Mouse (Mus musculus): Measurements from ENCODE around the gene Rasl10a. TPM values are rescaled to one million over a fixed set of nuclear protein-coding genes. Genes with fewer than 3 reads are reported as not detected.

Rasl10a gene
- total RNA-seq, 2 experiments from 2014 or later, result not detected

GRCm38 (mm10) chr11:5057064-5057463, 864 bp upstream of the Rasl10a start:
- DNase-seq, result no peak
- intact Hi-C loops (cut with DNase I), result no loop called here
- no peak overlapping the region for H3K4me3 ChIP-seq
- no peak for TF ChIP-seq CTCF (IDR thresholded peaks at IDR 0.05)
- no peak overlapping the region for H3K27ac ChIP-seq

DNA sequence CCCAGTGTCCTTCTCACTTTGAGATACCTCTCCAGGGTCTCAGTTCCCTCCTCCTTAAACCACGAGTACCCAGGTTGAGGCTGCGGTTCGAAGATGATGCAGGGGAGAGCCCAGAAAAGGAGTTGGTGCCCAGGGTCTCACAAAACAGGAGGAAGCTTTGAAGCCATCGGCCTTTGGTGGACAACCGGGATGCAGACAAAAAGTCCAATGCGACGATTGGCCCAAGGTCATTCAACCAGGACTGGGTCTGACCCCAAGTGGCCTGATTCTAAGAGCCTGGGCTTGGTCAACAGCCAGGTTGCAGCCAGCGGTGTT, 430 bp upstream of the Rasl10a start:
- Histone ChIP-seq H3K4me3 (peak overlapping the region; percentile 76), H3K27ac (no peak overlapping the region)
- TF ChIP-seq CTCF (IDR thresholded peaks at IDR 0.05), result no peak
- DNase-seq, result no peak
- intact Hi-C loops (cut with DNase I), result no loop called here

- intact Hi-C loops (cut with DNase I), result no loop called here
Measured at GRCm38 (mm10) chr11:5058783-5059182, 855 bp downstream of the Rasl10a start.

GRCm38 (mm10) chr11:5059230-5059629, 1.3 kb downstream of the Rasl10a start:
- no peak for TF ChIP-seq CTCF (IDR thresholded peaks at IDR 0.05)
- DNase-seq, result no peak
- H3K4me3 ChIP-seq, result peak overlapping the region; percentile 19; the same call in 1 of the 2 replicates
- H3K27ac ChIP-seq, result no peak overlapping the region
- intact Hi-C loops (cut with DNase I), result no loop called here

More at GRCm38 (mm10) chr11:5058783-5059182, 855 bp downstream of the Rasl10a start:
- no peak overlapping the region for H3K4me3 ChIP-seq
- TF ChIP-seq CTCF (IDR thresholded peaks at IDR 0.05), result no peak
- DNase-seq, result no peak
- H3K27ac ChIP-seq, result no peak overlapping the region

GRCm38 (mm10) chr11:5059704-5060156, 1.8 kb downstream of the Rasl10a start:
- intact Hi-C loops (cut with DNase I), result loop anchor here (2.0 kb wide), 1 partner anchor 19 kb away; no protein-coding TSS in a partner anchor
- Histone ChIP-seq H3K4me3 (peak overlapping the region; percentile 19; the same call in 1 of the 2 replicates), H3K27ac (no peak overlapping the region)
- peak; percentile 43 for DNase-seq
- TF ChIP-seq CTCF (IDR thresholded peaks at IDR 0.05), result peak; percentile 86

GRCm38 (mm10) chr11:5060756-5061412, 3.0 kb downstream of the Rasl10a start:
- H3K4me3 ChIP-seq, result peak overlapping the region; percentile 82
- DNase-seq, result no peak
- intact Hi-C loops (cut with DNase I), result loop anchor here (2.0 kb wide), 1 partner anchor 20 kb away; no protein-coding TSS in a partner anchor
- no peak for TF ChIP-seq CTCF (IDR thresholded peaks at IDR 0.05)
- H3K27ac ChIP-seq, result peak overlapping the region; percentile 81

GRCm38 (mm10) chr11:5061413-5062139, 3.6 kb downstream of the Rasl10a start:
- peak; percentile 95 for DNase-seq
- TF ChIP-seq CTCF (IDR thresholded peaks at IDR 0.05), result no peak
- H3K4me3 ChIP-seq, result peak overlapping the region; percentile 82
- intact Hi-C loops (cut with DNase I), result loop anchor here (2.0 kb wide), 1 partner anchor 21 kb away; no protein-coding TSS in a partner anchor
- peak overlapping the region; percentile 81 for H3K27ac ChIP-seq

GRCm38 (mm10) chr11:5062326-5062725, 4.4 kb downstream of the Rasl10a start:
- peak overlapping the region; percentile 81 for H3K27ac ChIP-seq
- no peak for DNase-seq
- TF ChIP-seq CTCF (IDR thresholded peaks at IDR 0.05), result no peak
- H3K4me3 ChIP-seq, result peak overlapping the region; percentile 82
- intact Hi-C loops (cut with DNase I), result no loop called here

DNA sequence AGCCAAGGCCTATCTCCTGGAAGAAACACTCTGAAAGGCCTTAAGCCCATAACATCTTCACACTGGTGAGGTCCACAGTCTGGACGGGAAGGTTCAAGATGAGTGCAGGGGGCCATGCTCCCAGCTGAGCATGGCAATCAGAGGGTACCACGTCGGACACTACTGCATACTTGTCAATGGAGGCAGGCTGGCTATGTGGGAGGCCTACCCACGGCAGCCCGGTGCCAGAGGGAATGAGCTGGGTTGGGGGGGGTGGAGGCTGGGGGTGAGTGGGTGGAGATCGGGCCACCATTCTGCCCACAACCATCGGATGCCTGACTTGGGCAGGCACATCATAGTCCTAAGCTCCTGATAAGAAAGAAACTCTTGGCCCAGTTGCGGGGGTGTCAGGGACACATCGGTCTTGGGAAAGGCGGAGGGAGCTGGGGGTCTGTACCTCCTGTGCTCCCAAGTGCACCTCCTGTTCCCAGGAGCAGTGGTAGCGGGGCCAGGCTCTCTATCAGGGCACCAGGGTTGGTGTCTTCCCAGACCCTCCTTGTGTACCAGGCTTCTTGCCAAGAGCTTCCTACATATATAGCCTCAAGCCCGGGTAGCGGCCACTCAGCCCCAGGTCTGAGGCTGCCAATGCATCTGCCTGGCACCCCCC, 5.1 kb downstream of the Rasl10a start:
- H3K27ac ChIP-seq, result peak overlapping the region; percentile 81
- TF ChIP-seq CTCF (IDR thresholded peaks at IDR 0.05), result no peak
- peak overlapping the region; percentile 82 for H3K4me3 ChIP-seq
- intact Hi-C loops (cut with DNase I), result no loop called here
- no peak for DNase-seq

DNA sequence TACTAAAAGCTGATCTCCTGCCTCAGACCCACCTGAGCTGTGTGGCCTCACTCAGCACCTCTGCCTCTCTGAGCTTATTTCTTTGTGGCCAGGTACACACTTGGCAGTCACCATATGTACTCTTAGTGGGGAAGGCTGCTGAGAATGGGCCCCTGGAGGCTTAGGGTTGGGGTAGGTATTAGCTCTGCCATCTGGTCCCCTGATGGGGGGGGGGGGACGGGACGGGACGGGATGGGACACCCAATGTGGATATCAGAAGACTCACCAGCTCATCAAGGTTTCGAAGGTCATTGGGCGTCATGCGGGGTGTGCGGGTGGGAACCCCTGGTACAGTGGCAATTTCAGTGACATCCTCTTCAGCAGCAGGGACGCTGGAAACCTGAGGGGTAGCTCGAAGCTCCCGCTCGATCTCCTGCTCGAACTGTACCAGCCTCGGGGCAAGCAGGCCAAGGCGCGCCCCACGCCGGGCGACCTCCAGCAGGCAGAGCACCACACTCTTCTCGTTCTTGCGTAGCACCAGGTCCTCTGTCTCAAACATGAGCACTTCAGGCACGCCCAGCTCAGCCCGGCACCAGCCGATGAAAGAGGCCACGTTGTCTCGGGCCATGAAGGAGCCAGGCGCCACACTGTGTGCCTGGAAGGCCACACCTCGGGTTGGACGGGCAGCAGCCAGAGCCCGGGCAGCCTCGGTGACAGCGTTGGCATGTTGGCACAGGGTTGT, 5.8 kb downstream of the Rasl10a start:
- H3K4me3 ChIP-seq, result peak overlapping the region; percentile 82
- H3K27ac ChIP-seq, result peak overlapping the region; percentile 87
- no peak for DNase-seq
- no peak for TF ChIP-seq CTCF (IDR thresholded peaks at IDR 0.05)
- intact Hi-C loops (cut with DNase I), result no loop called here

GRCm38 (mm10) chr11:5064282-5065055, 6.5 kb downstream of the Rasl10a start:
- peak overlapping the region; percentile 82 for H3K4me3 ChIP-seq
- intact Hi-C loops (cut with DNase I), result loop anchor here (1.0 kb wide), 1 partner anchor 49 kb away; no protein-coding TSS in a partner anchor
- peak overlapping the region; percentile 87 for H3K27ac ChIP-seq
- TF ChIP-seq CTCF (IDR thresholded peaks at IDR 0.05), result no peak
- DNase-seq, result no peak

Data from gastrocnemius, adult 2 months (tissue).